Mouse (Mus musculus) stomach, embryonic 16.5 days (tissue): ENCODE data around the gene Cdc7. TPM values are rescaled to one million over a fixed set of nuclear protein-coding genes. Genes with fewer than 3 reads are reported as not detected.
A peak's percentile ranks its signal among the peaks of the same experiment; 100 is the strongest.
"Not testable (repeated sequence)": the region's sequence is repeated elsewhere in the genome, so short reads cannot be mapped to it uniquely, and the experiment has no call there.

ENCODE experiments used
- ATAC-seq: fragments of 200-750 bp; cut with Nextera tagmentation; 2 replicates; pipeline ENCODE4 v1.8.0; 2017; ENCODE audit warnings: moderate number of reproducible peaks, moderate TSS enrichment; ENCODE audit not compliant: insufficient read depth, low FRiP score
- H3K27ac ChIP-seq: fragments of 300-500 bp; sonication (generic); 2 replicates; pipeline ENCODE4 v1.5.1; 2014; ENCODE audit warnings: low read length
- H3K27me3 ChIP-seq: fragments of 300-500 bp; sonication (generic); 2 replicates; pipeline ENCODE4 v1.6.1; 2014; ENCODE audit warnings: low read length, control low read depth, mixed read lengths; ENCODE audit not compliant: control insufficient read depth, insufficient read depth
- H3K36me3 ChIP-seq: fragments of 300-500 bp; sonication (generic); 2 replicates; pipeline ENCODE4 v1.6.1; 2014; ENCODE audit warnings: low read length; ENCODE audit not compliant: control insufficient read depth, insufficient read depth
- H3K4me1 ChIP-seq: fragments of 300-500 bp; sonication (generic); 2 replicates; pipeline ENCODE4 v1.6.1; 2014; ENCODE audit warnings: low read length, control low read depth, mixed read lengths; ENCODE audit not compliant: control insufficient read depth, insufficient read depth
- H3K4me2 ChIP-seq: fragments of 300-500 bp; sonication (generic); 2 replicates; pipeline ENCODE4 v1.6.1; 2014; ENCODE audit warnings: low read depth, low read length, mixed read lengths
- H3K4me3 ChIP-seq: fragments of 300-500 bp; sonication (generic); replicated peaks from 2 replicates; pipeline ENCODE4 v1.5.1; 2014; ENCODE audit warnings: mild to moderate bottlenecking, low read length
- H3K9ac ChIP-seq: fragments of 300-500 bp; sonication (generic); 2 replicates; pipeline ENCODE4 v1.6.1; 2014; ENCODE audit warnings: low read length
- H3K9me3 ChIP-seq: fragments of 300-500 bp; sonication (generic); replicated peaks from 2 replicates; pipeline ENCODE4 v1.6.1; 2016; ENCODE audit warnings: low read length, control low read depth; ENCODE audit not compliant: control insufficient read depth
- WGBS: fragments of 180-500 bp; shearing (Covaris S2); extraction: QIAGEN DNeasy Blood & Tissue Kit; methylation state at CpG from one replicate; pipeline ENCODE4 v1.1.7; 2014; 5-methylcytosine and 5-hydroxymethylcytosine counted together
- polyA plus RNA-seq: library from polyadenylated mRNA; unstranded; fragments of >200 nt; fragmentation: Nextera tagmentation; extraction: Ambion mirVana; gene quantifications from 2 replicates; pipeline ENCODE4 v1.2.1, GENCODE M21; 2015

Cdc7 gene
- polyA plus RNA-seq, 1 experiment from 2014 or later, result 42.6 TPM

DNA sequence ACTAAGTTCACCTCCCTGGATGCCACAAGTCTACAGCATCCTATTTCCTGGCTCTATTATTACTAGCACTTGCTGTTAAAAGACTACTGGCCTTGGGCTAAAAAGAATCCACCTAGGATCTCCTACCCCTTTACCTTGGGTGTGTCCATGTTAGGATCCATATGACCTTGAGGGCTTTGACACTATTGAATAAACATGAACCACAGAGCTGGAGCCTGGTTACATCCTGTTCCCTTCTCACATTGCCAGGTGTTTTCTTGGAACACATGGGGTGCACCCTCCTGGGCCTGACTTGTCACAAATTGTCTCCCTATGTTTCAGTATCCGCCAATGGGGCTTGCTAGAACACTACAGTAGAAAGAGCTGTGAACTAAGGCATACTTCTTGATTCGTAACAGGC is 3.7 kb upstream of the Cdc7 start:
- 83% methylated on average over 2 of the region's 2 CpGs for WGBS
- no peak for ATAC-seq
- no peaks in the 10 kb centered on the region for H3K27me3 ChIP-seq
- no peak overlapping the region for H3K4me3 ChIP-seq
- H3K4me1 ChIP-seq, result peaks cover 17% of the 10 kb centered on the region
- H3K9me3 ChIP-seq, result peaks cover 8% of the 10 kb centered on the region; the same call in 1 of the 2 replicates
- H3K9ac ChIP-seq, result no peak overlapping the region
- no peak overlapping the region for H3K4me2 ChIP-seq
- no peak overlapping the region for H3K27ac ChIP-seq
- H3K36me3 ChIP-seq, result no peaks in the 10 kb centered on the region

- Histone ChIP-seq H3K36me3 (no peaks in the 10 kb centered on the region; the same call in 1 of the 2 replicates), H3K27ac (peak overlapping the region; percentile 64), H3K9me3 (peaks cover 3% of the 10 kb centered on the region; the same call in 1 of the 2 replicates), H3K4me3 (peak overlapping the region; percentile 93), H3K9ac (peak overlapping the region; percentile 85), H3K4me1 (peaks cover 12% of the 10 kb centered on the region), H3K27me3 (no peaks in the 10 kb centered on the region), H3K4me2 (peak overlapping the region; percentile 96)
- 1% methylated on average over 41 of the region's 41 CpGs for WGBS
- peak; percentile 89 for ATAC-seq
Observed at GRCm38 (mm10) chr5:106964513-106965014, 442 bp downstream of the Cdc7 start.

DNA sequence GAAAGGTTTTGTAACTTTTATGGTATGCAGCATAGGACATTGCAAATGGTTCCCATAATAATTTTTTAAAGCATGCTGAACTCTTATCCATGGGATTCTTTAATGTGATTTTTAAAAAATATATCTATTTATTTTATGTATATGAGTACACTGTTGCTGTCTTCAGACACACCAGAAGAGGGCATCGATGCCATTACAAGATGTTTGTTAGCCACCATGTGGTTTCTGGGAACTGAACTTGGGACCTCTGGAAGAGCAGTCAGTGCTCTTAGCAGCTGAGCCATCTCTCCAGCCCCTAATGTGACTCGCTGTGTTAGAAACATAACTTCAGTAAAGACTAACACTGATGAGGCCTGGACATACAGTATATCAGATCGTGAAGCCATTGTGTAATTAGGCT is 2.3 kb downstream of the Cdc7 start:
- Histone ChIP-seq H3K27me3 (no peaks in the 10 kb centered on the region), H3K4me3 (no peak overlapping the region), H3K9ac (no peak overlapping the region), H3K27ac (no peak overlapping the region), H3K4me1 (peaks cover 12% of the 10 kb centered on the region), H3K36me3 (no peaks in the 10 kb centered on the region; the same call in 1 of the 2 replicates), H3K9me3 (no peaks in the 10 kb centered on the region), H3K4me2 (no peak overlapping the region)
- ATAC-seq, result no peak
- WGBS, result 73% methylated on average over 3 of the region's 3 CpGs

GRCm38 (mm10) chr5:106967578-106967977 is 3.5 kb downstream of the Cdc7 start:
- WGBS, result 87% methylated on average over 1 of the region's 1 CpGs
- Histone ChIP-seq H3K4me2 (no peak overlapping the region), H3K4me3 (no peak overlapping the region), H3K9ac (no peak overlapping the region), H3K27me3 (no peaks in the 10 kb centered on the region), H3K9me3 (no peaks in the 10 kb centered on the region), H3K27ac (no peak overlapping the region), H3K4me1 (peaks cover 12% of the 10 kb centered on the region), H3K36me3 (no peaks in the 10 kb centered on the region; the same call in 1 of the 2 replicates)
- ATAC-seq, result no peak

GRCm38 (mm10) chr5:106973883-106974282 is 9.8 kb downstream of the Cdc7 start:
- no peaks in the 10 kb centered on the region for H3K4me1 ChIP-seq
- H3K9ac ChIP-seq, result no peak overlapping the region
- ATAC-seq, result no peak
- H3K27me3 ChIP-seq, result no peaks in the 10 kb centered on the region
- H3K9me3 ChIP-seq, result no peaks in the 10 kb centered on the region
- H3K27ac ChIP-seq, result no peak overlapping the region
- H3K4me2 ChIP-seq, result no peak overlapping the region
- 80% methylated on average over 7 of the region's 7 CpGs for WGBS
- H3K36me3 ChIP-seq, result peaks cover 16% of the 10 kb centered on the region
- no peak overlapping the region for H3K4me3 ChIP-seq

DNA sequence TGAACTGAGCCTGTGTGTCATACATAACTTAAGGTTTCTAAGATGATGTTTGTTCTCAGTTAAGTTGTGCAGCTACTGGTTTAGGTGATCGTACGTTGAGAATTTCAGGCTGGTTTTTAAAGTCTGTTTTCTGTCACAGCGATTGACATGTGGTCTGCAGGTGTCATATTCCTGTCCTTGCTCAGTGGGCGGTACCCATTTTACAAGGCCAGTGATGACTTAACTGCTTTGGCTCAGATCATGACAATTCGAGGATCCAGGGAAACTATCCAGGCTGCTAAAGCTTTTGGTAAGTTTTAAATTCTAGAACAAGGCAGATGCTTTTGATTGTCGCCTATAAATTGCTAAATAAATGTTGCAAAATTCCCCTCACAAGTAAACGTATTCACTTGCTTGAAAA is 15.0 kb downstream of the Cdc7 start:
- no peak for ATAC-seq
- WGBS, result 70% methylated on average over 7 of the region's 7 CpGs
- Histone ChIP-seq H3K4me3 (no peak overlapping the region), H3K36me3 (peaks cover 28% of the 10 kb centered on the region), H3K4me1 (0 out of 2 replicates have a peak, but pooled peaks cover 2% of the 10 kb centered on the region), H3K9me3 (no peaks in the 10 kb centered on the region), H3K27me3 (no peaks in the 10 kb centered on the region), H3K9ac (no peak overlapping the region), H3K27ac (no peak overlapping the region), H3K4me2 (no peak overlapping the region)

DNA sequence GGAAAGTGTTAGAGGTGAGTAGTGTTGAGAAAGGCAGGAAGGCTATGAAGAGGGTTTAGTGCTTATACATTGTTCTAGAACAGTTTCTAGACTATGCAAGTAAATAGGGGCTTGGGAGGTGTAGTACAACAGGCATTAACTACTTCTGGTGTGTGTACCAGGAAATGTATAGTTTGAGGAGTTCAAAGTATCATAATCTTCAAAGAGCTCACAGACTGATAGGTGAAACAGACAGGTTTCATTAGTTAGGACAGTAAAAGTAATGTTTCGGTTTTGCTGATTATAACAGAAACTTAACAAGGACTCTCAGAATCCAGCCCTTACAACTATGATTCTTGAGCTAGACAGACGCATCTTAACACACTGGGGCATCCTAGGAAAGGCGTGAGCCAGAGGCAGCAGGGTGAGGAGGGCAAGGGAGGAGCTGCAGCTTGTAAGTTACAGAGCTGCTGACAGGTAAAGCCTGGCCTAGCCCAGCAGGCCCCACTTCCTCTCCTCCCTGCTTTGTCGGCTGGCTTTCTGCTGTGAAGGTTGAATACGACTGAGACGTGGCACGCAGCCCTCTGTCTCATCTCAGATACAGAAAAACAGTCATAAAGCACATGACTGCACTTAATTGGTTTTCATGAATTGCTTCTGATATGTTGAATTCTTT is 18.3 kb downstream of the Cdc7 start:
- Histone ChIP-seq H3K27ac (no peak overlapping the region), H3K27me3 (no peaks in the 10 kb centered on the region), H3K4me2 (no peak overlapping the region), H3K36me3 (peaks cover 11% of the 10 kb centered on the region), H3K4me1 (0 out of 2 replicates have a peak, but pooled peaks cover 2% of the 10 kb centered on the region), H3K9ac (0 out of 2 replicates have a peak overlapping the region, but pooled peaks have one; percentile 11), H3K9me3 (no peaks in the 10 kb centered on the region), H3K4me3 (no peak overlapping the region)
- WGBS, result 79% methylated on average over 7 of the region's 7 CpGs
- ATAC-seq, result no peak

DNA sequence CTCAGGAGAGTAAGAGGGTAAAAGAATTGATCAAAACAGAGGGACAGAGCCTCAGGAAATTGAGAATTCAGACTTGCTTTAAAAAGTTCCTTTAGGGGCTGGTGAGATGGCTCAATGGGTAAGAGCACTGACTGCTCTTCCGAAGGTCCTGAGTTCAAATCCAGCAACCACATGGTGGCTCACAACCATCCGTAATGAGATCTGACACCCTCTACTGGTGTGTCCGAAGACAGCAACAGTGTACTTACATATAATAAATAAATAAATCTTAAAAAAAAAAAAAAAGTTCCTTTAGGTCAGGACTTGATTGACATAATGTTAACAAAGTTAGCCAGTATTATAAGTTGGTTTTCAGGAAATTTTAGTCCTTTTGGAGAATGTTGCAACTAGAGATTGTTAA is 20.8 kb downstream of the Cdc7 start:
- not testable (repeated sequence) for H3K27ac ChIP-seq, H3K4me2 ChIP-seq, ATAC-seq, H3K9me3 ChIP-seq, H3K4me3 ChIP-seq, H3K27me3 ChIP-seq, H3K9ac ChIP-seq, H3K36me3 ChIP-seq
- peaks cover 12% of the 10 kb centered on the region for H3K4me1 ChIP-seq
- 80% methylated on average over 3 of the region's 3 CpGs for WGBS

- no peaks in the 10 kb centered on the region for H3K27me3 ChIP-seq
- ATAC-seq, result peak; percentile 24; the same call in 1 of the 2 replicates
- H3K4me1 ChIP-seq, result peaks cover 18% of the 10 kb centered on the region
- no peaks in the 10 kb centered on the region for H3K9me3 ChIP-seq
- no peak overlapping the region for H3K4me3 ChIP-seq
- peak overlapping the region; percentile 38; the same call in 1 of the 2 replicates for H3K27ac ChIP-seq
- no peak overlapping the region for H3K4me2 ChIP-seq
- H3K9ac ChIP-seq, result no peak overlapping the region
- 49% methylated on average over 2 of the region's 2 CpGs for WGBS
- H3K36me3 ChIP-seq, result peaks cover 6% of the 10 kb centered on the region; the same call in 1 of the 2 replicates
Observed at GRCm38 (mm10) chr5:106985594-106985993, 21.5 kb downstream of the Cdc7 start.
